Mouse (Mus musculus) cerebellum, adult 11-12 months (tissue): ENCODE measurements around the gene Psen2.

ENCODE experiments used
- DNase-seq: peaks from one replicate; pipeline ENCODE4 v3.0.0; 2022

Gene Psen2

GRCm38 (mm10) chr1:180274725-180275308, 11.6 kb upstream of the Psen2 start:
- DNase-seq, result peak; percentile 76

GRCm38 (mm10) chr1:180269033-180269432, 5.8 kb upstream of the Psen2 start:
- DNase-seq, result no peak

GRCm38 (mm10) chr1:180268249-180269031, 5.2 kb upstream of the Psen2 start:
- peak; percentile 83 for DNase-seq

GRCm38 (mm10) chr1:180267151-180267550, 3.9 kb upstream of the Psen2 start:
- no peak for DNase-seq

GRCm38 (mm10) chr1:180265399-180265798, 2.2 kb upstream of the Psen2 start:
- no peak for DNase-seq

- no peak for DNase-seq
Observed at GRCm38 (mm10) chr1:180264851-180265250, 1.6 kb upstream of the Psen2 start.

GRCm38 (mm10) chr1:180264389-180264788, 1.2 kb upstream of the Psen2 start:
- DNase-seq, result no peak

- no peak for DNase-seq
Observed at GRCm38 (mm10) chr1:180261857-180262570, 1.2 kb downstream of the Psen2 start.

GRCm38 (mm10) chr1:180261415-180261814, 1.8 kb downstream of the Psen2 start:
- no peak for DNase-seq

GRCm38 (mm10) chr1:180260886-180261285, 2.4 kb downstream of the Psen2 start:
- DNase-seq, result no peak

GRCm38 (mm10) chr1:180259753-180260152, 3.5 kb downstream of the Psen2 start:
- DNase-seq, result no peak

- no peak for DNase-seq
Observed at GRCm38 (mm10) chr1:180257446-180257845, 5.8 kb downstream of the Psen2 start.

GRCm38 (mm10) chr1:180256866-180257265, 6.4 kb downstream of the Psen2 start:
- DNase-seq, result peak; percentile 36

GRCm38 (mm10) chr1:180256138-180256674, 7.0 kb downstream of the Psen2 start:
- peak; percentile 95 for DNase-seq

GRCm38 (mm10) chr1:180255294-180256117, 7.7 kb downstream of the Psen2 start:
- DNase-seq, result no peak

- no peak for DNase-seq
Observed at GRCm38 (mm10) chr1:180254316-180254715, 8.9 kb downstream of the Psen2 start.

- DNase-seq, result no peak
Observed at GRCm38 (mm10) chr1:180252656-180253190, 10.5 kb downstream of the Psen2 start.

- no peak for DNase-seq
Observed at GRCm38 (mm10) chr1:180251176-180252048, 11.8 kb downstream of the Psen2 start.

- DNase-seq, result no peak
Observed at GRCm38 (mm10) chr1:180250441-180250830, 12.8 kb downstream of the Psen2 start.

GRCm38 (mm10) chr1:180249666-180250440, 13.4 kb downstream of the Psen2 start:
- DNase-seq, result peak; percentile 80
